ENCODE assay signal across 17 mouse cellular contexts in the genomic region with DNA sequence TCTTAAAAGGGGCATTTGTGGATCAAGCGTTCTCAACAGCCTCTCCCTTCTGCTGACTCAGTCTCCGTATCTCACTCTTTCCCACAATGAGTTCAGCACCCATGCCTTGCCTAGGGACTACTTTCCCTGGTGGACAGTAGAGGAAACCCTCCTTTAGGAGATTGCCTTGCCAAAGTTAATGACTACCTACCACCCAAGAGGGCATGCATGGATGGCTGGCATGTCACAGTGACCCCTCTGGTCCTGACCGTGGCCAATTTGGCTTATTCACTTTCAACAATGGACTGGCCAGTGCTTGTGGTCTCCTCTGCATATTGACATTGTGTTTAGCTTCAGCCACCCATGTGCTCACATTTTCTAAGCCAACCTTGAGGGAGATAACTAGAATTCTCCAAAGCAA.
"Had no signal": no experiment of that assay in that cellular context is flagged by ENCODE, and none has a peak within 500 bp of the region (broad histone marks: within the 10 kb centered on the region; RNA-seq: fewer than 3 reads in every experiment).

No protein-coding gene starts in this region.

- H3K36me3 ChIP-seq: hindbrain, embryonic 15.5 days; limb, embryonic 12.5 days; limb, embryonic 15.5 days; liver, embryonic 13.5 days; midbrain, embryonic 10.5 days; midbrain, embryonic 13.5 days; neural tube, embryonic 13.5 days had no signal

- H3K9ac ChIP-seq: hindbrain, embryonic 15.5 days; limb, embryonic 12.5 days; limb, embryonic 15.5 days; midbrain, embryonic 13.5 days; neural tube, embryonic 13.5 days had no signal

- H3K27me3 ChIP-seq: hindbrain, embryonic 15.5 days; limb, embryonic 12.5 days; limb, embryonic 15.5 days; liver, embryonic 13.5 days; midbrain, embryonic 13.5 days; neural tube, embryonic 13.5 days had no signal

- ATAC-seq: intestine, postnatal 0 days; midbrain, embryonic 13.5 days; midbrain, embryonic 16.5 days had no signal

- H3K4me3 ChIP-seq: hindbrain, embryonic 15.5 days; left cerebral cortex, adult 2 months; limb, embryonic 12.5 days; limb, embryonic 15.5 days; liver, embryonic 13.5 days; midbrain, embryonic 10.5 days; midbrain, embryonic 13.5 days; myocyte; neural tube, embryonic 13.5 days had no signal

- H3K9me3 ChIP-seq: hindbrain, embryonic 15.5 days; limb, embryonic 12.5 days; limb, embryonic 15.5 days; liver, embryonic 13.5 days; midbrain, embryonic 10.5 days; midbrain, embryonic 13.5 days; neural tube, embryonic 13.5 days had no signal

- H3K4me2 ChIP-seq: hindbrain, embryonic 15.5 days; limb, embryonic 12.5 days; limb, embryonic 15.5 days; midbrain, embryonic 13.5 days; neural tube, embryonic 13.5 days had no signal

- H3K27ac ChIP-seq: hindbrain, embryonic 15.5 days; left cerebral cortex, adult 2 months; limb, embryonic 12.5 days; limb, embryonic 15.5 days; midbrain, embryonic 10.5 days; midbrain, embryonic 13.5 days; neural tube, embryonic 13.5 days had no signal

- H3K4me1 ChIP-seq: hindbrain, embryonic 15.5 days; neural tube, embryonic 13.5 days had no signal

- DNase-seq: layer of hippocampus, postnatal 36 days; liver, embryonic 13.5 days; lung, adult 2 months; lung, postnatal 14 days; lung, postnatal 4 days; thymus, adult 18-20 months; thymus, postnatal 36 days had no signal
